Mouse (Mus musculus) fibroblast of lung, adult 2 months (primary cell): Measurements from ENCODE around the gene Pum1.

Experiments
- DNase-seq: peaks from one replicate; pipeline ENCODE4 v3.0.0-alpha.2; 2011; ENCODE audit warnings: low read depth

Gene Pum1

GRCm38 (mm10) chr4:130735957-130736356 lies 72.8 kb downstream of the Pum1 start:
- DNase-seq: no peak

GRCm38 (mm10) chr4:130738527-130738926 lies 75.4 kb downstream of the Pum1 start:
- DNase-seq: peak; percentile 33

GRCm38 (mm10) chr4:130744058-130744457 lies 80.9 kb downstream of the Pum1 start:
- no peak for DNase-seq

- peak; percentile 82 for DNase-seq
These were observed 82.6 kb downstream of the Pum1 start for GRCm38 (mm10) chr4:130745561-130746306.

- DNase-seq: no peak
These were observed 86.4 kb downstream of the Pum1 start for GRCm38 (mm10) chr4:130749566-130749965.

- DNase-seq: no peak
These were observed 88.8 kb downstream of the Pum1 start for GRCm38 (mm10) chr4:130751966-130752365.

- no peak for DNase-seq
These were observed 89.5 kb downstream of the Pum1 start for GRCm38 (mm10) chr4:130752591-130752990.

GRCm38 (mm10) chr4:130753755-130754154 lies 90.6 kb downstream of the Pum1 start:
- no peak for DNase-seq

GRCm38 (mm10) chr4:130754776-130755175 lies 91.7 kb downstream of the Pum1 start:
- DNase-seq: no peak

- DNase-seq: no peak
These were observed 96.8 kb downstream of the Pum1 start for GRCm38 (mm10) chr4:130759875-130760274.

- no peak for DNase-seq
These were observed 98.7 kb downstream of the Pum1 start for GRCm38 (mm10) chr4:130761809-130762208.

- no peak for DNase-seq
These were observed 102.5 kb downstream of the Pum1 start for GRCm38 (mm10) chr4:130765399-130766160.

GRCm38 (mm10) chr4:130766387-130766786 lies 103.3 kb downstream of the Pum1 start:
- no peak for DNase-seq

- no peak for DNase-seq
These were observed 103.8 kb downstream of the Pum1 start for GRCm38 (mm10) chr4:130766926-130767325.

GRCm38 (mm10) chr4:130773899-130774298 lies 110.8 kb downstream of the Pum1 start:
- DNase-seq: no peak

GRCm38 (mm10) chr4:130774822-130775221 lies 111.7 kb downstream of the Pum1 start:
- no peak for DNase-seq

GRCm38 (mm10) chr4:130777647-130778046 lies 114.5 kb downstream of the Pum1 start:
- DNase-seq: no peak

GRCm38 (mm10) chr4:130779037-130779436 lies 115.9 kb downstream of the Pum1 start:
- DNase-seq: no peak

- no peak for DNase-seq
These were observed 119.4 kb downstream of the Pum1 start for GRCm38 (mm10) chr4:130782492-130782891.

- no peak for DNase-seq
These were observed 121.6 kb downstream of the Pum1 start for GRCm38 (mm10) chr4:130784755-130785154.

GRCm38 (mm10) chr4:130787530-130787929 lies 124.4 kb downstream of the Pum1 start:
- DNase-seq: no peak

GRCm38 (mm10) chr4:130790180-130790579 lies 127.1 kb downstream of the Pum1 start:
- DNase-seq: no peak

- DNase-seq: no peak
These were observed 128.8 kb downstream of the Pum1 start for GRCm38 (mm10) chr4:130791811-130792375.
